Mouse (Mus musculus): ENCODE data around the gene Cd2bp2. TPM values are rescaled to one million over a fixed set of nuclear protein-coding genes. Genes with fewer than 3 reads are reported as not detected.

Cd2bp2 gene
- polyA plus RNA-seq, 1 experiment from 2014 or later, result 88.0 TPM

DNA sequence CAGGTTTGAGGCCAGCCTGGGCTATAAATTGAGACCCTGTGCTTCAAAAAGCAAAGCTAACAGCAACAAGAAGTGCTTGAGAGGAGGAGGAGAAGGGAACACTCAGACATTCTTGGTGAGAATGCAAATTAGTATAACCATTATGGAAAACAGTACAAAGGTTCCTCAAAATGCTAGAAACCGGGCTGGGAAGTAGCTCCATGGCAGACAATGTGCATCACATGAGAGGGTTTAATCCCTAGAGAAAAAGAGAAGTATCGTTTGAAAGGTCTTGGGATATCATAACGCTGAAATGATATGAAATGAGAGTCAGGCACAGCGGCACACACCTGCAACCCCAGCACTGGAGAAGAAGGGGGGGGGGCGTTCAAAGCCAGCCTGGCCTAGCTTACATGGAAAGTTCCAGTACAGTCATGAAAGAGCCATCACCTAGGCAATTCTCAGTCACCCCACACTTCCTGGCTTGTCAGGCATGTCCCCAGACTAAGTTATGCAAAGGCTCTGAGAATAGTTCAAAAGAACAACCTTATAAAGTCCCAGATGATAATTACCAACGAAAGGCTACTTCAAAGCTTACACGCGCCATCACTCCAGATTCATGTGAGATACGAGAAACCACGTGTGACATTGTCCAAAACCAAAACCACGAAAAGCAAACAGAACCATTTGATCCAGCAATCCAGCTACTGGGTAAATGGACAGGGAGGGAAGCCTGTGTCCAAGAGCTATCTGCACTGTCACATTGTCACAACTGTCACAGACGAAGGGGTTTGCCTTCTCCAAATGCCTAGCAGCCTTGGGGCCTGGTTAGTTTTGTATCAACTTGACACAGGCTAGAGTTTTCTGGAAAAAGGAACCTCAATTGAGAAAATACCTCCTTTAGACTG lies 30.0 kb downstream of the Cd2bp2 start:
- 84% methylated on average over 12 of the region's 12 CpGs for WGBS

GRCm38 (mm10) chr7:127164002-127164401 lies 31.8 kb downstream of the Cd2bp2 start:
- H3K4me3 ChIP-seq (ENCODE audit: low read depth, low read length), result no peak overlapping the region
- no peak overlapping the region for H3K9ac ChIP-seq (ENCODE audit: low read length)
- H3K27ac ChIP-seq (ENCODE audit: low read depth, low read length), result no peak overlapping the region
- 82% methylated on average over 4 of the region's 4 CpGs for WGBS
- ATAC-seq (ENCODE audit: low FRiP score) (no peak), DNase-seq (ENCODE audit: low spot score, missing footprints) (no peak)
- H3K4me1 ChIP-seq (ENCODE audit: control insufficient read depth, insufficient read depth, low read length), result no peaks in the 10 kb centered on the region
- no peaks in the 10 kb centered on the region for H3K27me3 ChIP-seq (ENCODE audit: control insufficient read depth, insufficient read depth, low read length)
- H3K9me3 ChIP-seq (ENCODE audit: control insufficient read depth, low read length), result no peaks in the 10 kb centered on the region
- no peak overlapping the region for H3K4me2 ChIP-seq
- no peaks in the 10 kb centered on the region for H3K36me3 ChIP-seq (ENCODE audit: control insufficient read depth, insufficient read depth, low read length)

More for the DNA sequence above, 30.0 kb downstream of the Cd2bp2 start:
- H3K9me3 ChIP-seq (ENCODE audit: control insufficient read depth, low read length), result no peaks in the 10 kb centered on the region
- no peak overlapping the region for H3K4me2 ChIP-seq
- no peaks in the 10 kb centered on the region for H3K36me3 ChIP-seq (ENCODE audit: control insufficient read depth, insufficient read depth, low read length)
- DNase-seq (ENCODE audit: low spot score, missing footprints) (no peak), ATAC-seq (ENCODE audit: low FRiP score) (no peak)
- no peak overlapping the region for H3K4me3 ChIP-seq (ENCODE audit: low read depth, low read length)
- no peak overlapping the region for H3K9ac ChIP-seq (ENCODE audit: low read length)
- no peaks in the 10 kb centered on the region for H3K27me3 ChIP-seq (ENCODE audit: control insufficient read depth, insufficient read depth, low read length)
- H3K4me1 ChIP-seq (ENCODE audit: control insufficient read depth, insufficient read depth, low read length), result no peaks in the 10 kb centered on the region
- H3K27ac ChIP-seq (ENCODE audit: low read depth, low read length), result no peak overlapping the region

DNA sequence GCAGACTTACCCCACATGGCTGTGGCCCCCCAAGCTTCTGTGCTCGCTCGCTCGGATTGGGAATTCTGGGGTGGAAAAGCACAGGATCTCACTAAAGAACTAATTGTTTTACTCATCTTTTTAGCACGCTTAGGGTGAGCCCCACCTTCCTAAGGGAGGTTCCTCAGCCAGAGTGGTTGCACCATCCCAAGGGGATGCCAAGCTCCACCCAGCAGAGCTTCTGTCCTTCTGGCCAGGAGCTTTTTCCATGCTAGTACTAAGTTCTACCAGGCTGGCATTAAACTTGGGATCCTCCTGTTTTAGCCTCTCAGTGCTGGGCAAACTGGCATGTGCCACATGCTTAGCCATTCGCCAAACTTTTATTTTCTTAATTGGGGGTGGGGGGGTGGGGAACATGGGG lies 33.3 kb downstream of the Cd2bp2 start:
- 88% methylated on average over 5 of the region's 5 CpGs for WGBS
- ATAC-seq (ENCODE audit: low FRiP score) (no peak), DNase-seq (ENCODE audit: low spot score, missing footprints) (no peak)
- Histone ChIP-seq H3K4me3 (ENCODE audit: low read depth, low read length) (no peak overlapping the region), H3K4me2 (no peak overlapping the region), H3K9me3 (ENCODE audit: control insufficient read depth, low read length) (no peaks in the 10 kb centered on the region), H3K4me1 (ENCODE audit: control insufficient read depth, insufficient read depth, low read length) (no peaks in the 10 kb centered on the region), H3K36me3 (ENCODE audit: control insufficient read depth, insufficient read depth, low read length) (no peaks in the 10 kb centered on the region), H3K27me3 (ENCODE audit: control insufficient read depth, insufficient read depth, low read length) (no peaks in the 10 kb centered on the region), H3K9ac (ENCODE audit: low read length) (no peak overlapping the region), H3K27ac (ENCODE audit: low read depth, low read length) (no peak overlapping the region)

GRCm38 (mm10) chr7:127157548-127157947 lies 38.3 kb downstream of the Cd2bp2 start:
- Histone ChIP-seq H3K27me3 (ENCODE audit: control insufficient read depth, insufficient read depth, low read length) (no peaks in the 10 kb centered on the region), H3K9ac (ENCODE audit: low read length) (no peak overlapping the region), H3K4me3 (ENCODE audit: low read depth, low read length) (no peak overlapping the region), H3K9me3 (ENCODE audit: control insufficient read depth, low read length) (no peaks in the 10 kb centered on the region), H3K4me2 (no peak overlapping the region), H3K36me3 (ENCODE audit: control insufficient read depth, insufficient read depth, low read length) (no peaks in the 10 kb centered on the region), H3K27ac (ENCODE audit: low read depth, low read length) (no peak overlapping the region), H3K4me1 (ENCODE audit: control insufficient read depth, insufficient read depth, low read length) (no peaks in the 10 kb centered on the region)
- 85% methylated on average over 4 of the region's 4 CpGs for WGBS
- ATAC-seq (ENCODE audit: low FRiP score) (no peak), DNase-seq (ENCODE audit: low spot score, missing footprints) (no peak)

GRCm38 (mm10) chr7:127153477-127153876 lies 42.4 kb downstream of the Cd2bp2 start:
- no peaks in the 10 kb centered on the region for H3K27me3 ChIP-seq (ENCODE audit: control insufficient read depth, insufficient read depth, low read length)
- DNase-seq (ENCODE audit: low spot score, missing footprints) (no peak), ATAC-seq (ENCODE audit: low FRiP score) (no peak)
- H3K36me3 ChIP-seq (ENCODE audit: control insufficient read depth, insufficient read depth, low read length), result no peaks in the 10 kb centered on the region
- H3K9ac ChIP-seq (ENCODE audit: low read length), result no peak overlapping the region
- H3K4me3 ChIP-seq (ENCODE audit: low read depth, low read length), result no peak overlapping the region
- H3K9me3 ChIP-seq (ENCODE audit: control insufficient read depth, low read length), result no peaks in the 10 kb centered on the region
- H3K4me2 ChIP-seq, result no peak overlapping the region
- no peaks in the 10 kb centered on the region for H3K4me1 ChIP-seq (ENCODE audit: control insufficient read depth, insufficient read depth, low read length)
- 87% methylated on average over 3 of the region's 3 CpGs for WGBS
- H3K27ac ChIP-seq (ENCODE audit: low read depth, low read length), result no peak overlapping the region

GRCm38 (mm10) chr7:127152464-127152863 lies 43.4 kb downstream of the Cd2bp2 start:
- DNase-seq (ENCODE audit: low spot score, missing footprints) (no peak), ATAC-seq (ENCODE audit: low FRiP score) (no peak)
- Histone ChIP-seq H3K4me3 (ENCODE audit: low read depth, low read length) (no peak overlapping the region), H3K4me1 (ENCODE audit: control insufficient read depth, insufficient read depth, low read length) (no peaks in the 10 kb centered on the region), H3K27ac (ENCODE audit: low read depth, low read length) (no peak overlapping the region), H3K9me3 (ENCODE audit: control insufficient read depth, low read length) (no peaks in the 10 kb centered on the region), H3K4me2 (no peak overlapping the region), H3K36me3 (ENCODE audit: control insufficient read depth, insufficient read depth, low read length) (no peaks in the 10 kb centered on the region), H3K27me3 (ENCODE audit: control insufficient read depth, insufficient read depth, low read length) (no peaks in the 10 kb centered on the region), H3K9ac (ENCODE audit: low read length) (no peak overlapping the region)
- 89% methylated on average over 6 of the region's 6 CpGs for WGBS

DNA sequence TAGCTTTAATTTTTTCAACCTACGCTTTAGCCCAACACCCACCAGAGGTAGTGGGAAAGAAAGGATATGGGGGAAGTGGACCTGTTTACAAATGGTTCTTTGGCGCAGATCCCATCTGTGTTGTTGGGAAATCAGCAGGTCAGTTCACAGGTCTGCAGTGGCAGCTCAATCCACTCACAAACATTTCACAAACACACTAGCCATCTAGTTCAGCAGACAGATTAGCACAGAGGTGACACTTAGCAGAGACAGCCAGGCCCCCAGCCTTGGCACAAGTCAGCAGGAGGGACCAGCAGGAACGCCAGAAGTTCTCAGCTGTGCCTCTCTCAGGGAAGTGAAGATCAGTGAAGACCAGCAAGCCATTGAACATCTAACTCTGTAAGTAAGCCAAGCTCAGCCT lies 47.9 kb downstream of the Cd2bp2 start:
- H3K4me3 ChIP-seq (ENCODE audit: low read depth, low read length), result no peak overlapping the region
- no peaks in the 10 kb centered on the region for H3K4me1 ChIP-seq (ENCODE audit: control insufficient read depth, insufficient read depth, low read length)
- no peak overlapping the region for H3K4me2 ChIP-seq
- H3K36me3 ChIP-seq (ENCODE audit: control insufficient read depth, insufficient read depth, low read length), result no peaks in the 10 kb centered on the region
- no peaks in the 10 kb centered on the region for H3K9me3 ChIP-seq (ENCODE audit: control insufficient read depth, low read length)
- H3K9ac ChIP-seq (ENCODE audit: low read length), result no peak overlapping the region
- WGBS, result 86% methylated on average over 3 of the region's 3 CpGs
- H3K27ac ChIP-seq (ENCODE audit: low read depth, low read length), result no peak overlapping the region
- no peaks in the 10 kb centered on the region for H3K27me3 ChIP-seq (ENCODE audit: control insufficient read depth, insufficient read depth, low read length)
- ATAC-seq (ENCODE audit: low FRiP score) (no peak), DNase-seq (ENCODE audit: low spot score, missing footprints) (no peak)

DNA sequence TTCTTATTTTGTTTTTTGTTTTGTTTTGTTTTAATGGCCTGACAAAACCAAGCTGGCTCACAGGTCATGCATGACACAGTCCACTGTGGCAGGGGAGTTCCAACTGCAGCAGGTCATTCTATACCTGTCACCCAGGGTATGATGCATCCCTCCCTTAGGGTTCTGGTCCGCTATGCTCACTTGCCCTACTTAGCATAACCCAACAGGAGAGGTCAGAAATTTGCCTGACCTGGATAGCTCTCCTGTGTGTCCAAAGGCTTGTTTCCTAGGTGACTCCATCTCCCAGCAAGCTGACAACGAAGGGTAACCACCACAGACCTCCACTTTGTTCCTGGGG lies 49.6 kb downstream of the Cd2bp2 start:
- Histone ChIP-seq H3K27me3 (ENCODE audit: control insufficient read depth, insufficient read depth, low read length) (no peaks in the 10 kb centered on the region), H3K4me3 (ENCODE audit: low read depth, low read length) (no peak overlapping the region), H3K9me3 (ENCODE audit: control insufficient read depth, low read length) (no peaks in the 10 kb centered on the region), H3K27ac (ENCODE audit: low read depth, low read length) (no peak overlapping the region), H3K9ac (ENCODE audit: low read length) (no peak overlapping the region), H3K4me1 (ENCODE audit: control insufficient read depth, insufficient read depth, low read length) (no peaks in the 10 kb centered on the region), H3K4me2 (no peak overlapping the region), H3K36me3 (ENCODE audit: control insufficient read depth, insufficient read depth, low read length) (no peaks in the 10 kb centered on the region)
- DNase-seq (ENCODE audit: low spot score, missing footprints) (peak; percentile 77), ATAC-seq (ENCODE audit: low FRiP score) (no peak)
- 39% methylated on average over 2 of the region's 2 CpGs for WGBS

DNA sequence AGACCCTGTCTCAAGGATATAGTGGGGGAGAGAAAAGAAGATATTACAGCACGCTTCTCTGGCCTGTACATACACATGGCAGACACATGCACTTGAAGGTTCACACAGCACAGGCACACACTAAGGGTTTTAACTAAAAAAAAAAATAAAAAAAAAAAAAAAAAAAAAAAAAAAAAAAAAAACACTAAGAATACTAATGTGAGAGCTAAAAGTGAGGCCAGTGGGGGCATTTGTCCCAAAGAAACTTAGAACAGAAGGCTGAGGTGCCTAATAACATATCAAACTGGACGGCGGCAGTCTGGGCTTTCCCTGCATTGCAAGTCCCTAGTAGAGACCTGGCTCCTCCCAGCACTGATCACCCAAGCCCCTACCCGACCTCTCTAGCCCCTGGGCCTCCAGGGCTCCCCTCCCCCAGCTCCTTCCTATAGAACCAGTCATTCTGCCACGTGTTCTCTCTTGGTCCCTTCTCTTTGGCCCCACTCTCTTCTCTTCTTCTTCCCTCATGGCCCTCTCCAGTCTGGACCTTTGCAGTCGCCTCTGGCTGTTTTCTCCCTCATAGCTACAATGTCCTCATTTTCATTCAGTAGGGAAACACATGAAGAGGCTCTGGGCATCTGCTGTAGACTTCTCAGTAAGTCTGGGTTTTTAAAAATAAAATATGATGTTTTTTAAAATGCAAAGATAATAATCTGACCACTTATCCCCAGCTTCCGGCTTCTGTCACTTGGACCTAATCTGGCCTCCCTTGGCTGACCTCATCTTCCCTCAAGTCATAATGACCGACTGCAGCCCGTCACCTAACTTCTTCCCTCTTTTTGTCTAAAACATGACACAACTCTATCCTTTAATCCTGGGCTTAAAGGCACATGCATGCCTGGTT lies 50.2 kb downstream of the Cd2bp2 start:
- Histone ChIP-seq H3K4me1 (ENCODE audit: control insufficient read depth, insufficient read depth, low read length) (no peaks in the 10 kb centered on the region), H3K9ac (ENCODE audit: low read length) (no peak overlapping the region), H3K27ac (ENCODE audit: low read depth, low read length) (no peak overlapping the region), H3K9me3 (ENCODE audit: control insufficient read depth, low read length) (no peaks in the 10 kb centered on the region), H3K4me2 (no peak overlapping the region), H3K27me3 (ENCODE audit: control insufficient read depth, insufficient read depth, low read length) (no peaks in the 10 kb centered on the region), H3K36me3 (ENCODE audit: control insufficient read depth, insufficient read depth, low read length) (no peaks in the 10 kb centered on the region), H3K4me3 (ENCODE audit: low read depth, low read length) (no peak overlapping the region)
- DNase-seq (ENCODE audit: low spot score, missing footprints), result peak; percentile 79
- ATAC-seq (ENCODE audit: low FRiP score), result no peak
- WGBS, result 47% methylated on average over 9 of the region's 9 CpGs

Measured in midbrain, embryonic 11.5 days (tissue).